Mouse (Mus musculus): Measurements from ENCODE around the gene H2afv. TPM values are rescaled to one million over a fixed set of nuclear protein-coding genes. Genes with fewer than 3 reads are reported as not detected.

The H2afv gene
- 100 to 1,000 TPM; 207 to 221 TPM for polyA plus RNA-seq (2017; shearing (Covaris generic))

DNA sequence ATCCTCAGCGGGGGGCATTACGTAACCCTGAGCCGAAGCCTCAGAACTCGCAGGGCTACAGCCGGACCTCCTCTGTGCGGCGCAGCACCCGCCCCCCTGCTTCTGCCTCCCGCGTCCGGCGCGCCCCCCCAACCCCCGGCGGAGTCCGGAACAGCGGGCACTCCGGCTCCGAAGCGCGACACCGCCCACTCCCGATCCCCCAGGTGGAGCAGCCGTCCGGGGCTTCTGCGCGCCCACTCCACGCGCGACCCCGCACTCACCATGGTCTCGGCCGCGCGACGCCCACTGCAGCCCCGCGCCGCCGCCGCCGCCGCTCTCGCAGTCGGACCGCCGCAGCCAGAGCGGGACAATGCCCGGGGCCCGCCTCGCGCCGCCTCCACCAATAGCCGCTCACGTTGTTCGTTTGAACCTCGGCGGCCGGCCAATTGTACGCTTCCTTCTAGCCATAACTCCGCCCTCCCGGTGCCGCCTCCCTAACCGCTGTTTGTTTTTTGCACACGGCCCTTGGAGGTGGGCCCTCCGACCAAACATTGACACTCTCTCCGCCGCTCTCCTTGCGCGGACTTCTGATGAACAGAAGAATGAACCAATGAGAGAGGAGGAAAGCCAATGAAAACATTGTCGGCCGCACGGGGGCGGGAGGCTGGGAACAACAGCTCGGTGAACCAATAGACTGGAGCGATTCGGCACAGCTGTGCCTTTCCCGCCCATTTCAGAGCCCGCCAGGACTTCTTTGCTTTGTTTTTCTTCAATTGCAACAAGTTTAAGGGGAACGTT is at the start of gene H2afv:
H2afv (minus strand) TSS at position 367 of the 777 bp plus-strand sequence.
- peak; percentile 96 for ATAC-seq

DNA sequence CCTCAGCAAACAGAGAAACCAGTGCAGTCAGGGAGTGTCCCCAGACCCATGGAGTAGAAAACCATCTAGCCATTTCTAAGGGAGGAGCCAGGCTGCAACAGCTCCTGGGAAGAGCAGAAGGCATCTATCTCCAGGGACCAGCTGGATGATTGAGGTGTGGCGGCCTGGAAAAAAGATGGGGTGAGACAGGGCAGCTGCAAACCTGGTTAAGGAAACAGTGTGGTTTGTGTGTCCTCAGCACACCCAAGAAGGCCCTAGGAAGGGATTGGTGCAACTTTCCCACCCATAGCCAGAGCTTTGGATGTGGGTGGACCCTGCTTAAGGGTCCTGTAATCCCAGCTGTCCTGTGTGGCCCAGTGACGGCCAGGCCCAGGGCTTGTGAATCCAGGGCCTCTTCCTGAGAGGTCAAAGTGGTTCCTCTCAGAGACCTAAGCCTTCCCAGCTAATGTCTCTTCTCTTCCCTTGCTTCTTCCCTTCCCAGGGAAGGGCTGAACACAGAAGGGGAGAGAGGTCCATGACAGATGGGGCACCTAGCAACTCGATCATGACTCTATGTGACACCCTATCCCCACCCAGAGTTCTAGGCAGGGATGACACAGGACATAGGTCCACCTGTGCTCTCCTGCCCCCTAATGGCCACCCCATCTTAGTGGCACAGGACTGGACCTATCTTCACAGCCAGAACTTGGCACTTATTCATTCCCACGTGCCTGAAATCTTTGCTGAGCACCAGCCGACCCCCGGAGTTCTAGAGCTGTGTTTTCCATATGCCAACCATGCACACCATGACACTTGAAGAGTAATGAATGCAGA is 45.7 kb upstream of the H2afv start:
- ATAC-seq: no peak

DNA sequence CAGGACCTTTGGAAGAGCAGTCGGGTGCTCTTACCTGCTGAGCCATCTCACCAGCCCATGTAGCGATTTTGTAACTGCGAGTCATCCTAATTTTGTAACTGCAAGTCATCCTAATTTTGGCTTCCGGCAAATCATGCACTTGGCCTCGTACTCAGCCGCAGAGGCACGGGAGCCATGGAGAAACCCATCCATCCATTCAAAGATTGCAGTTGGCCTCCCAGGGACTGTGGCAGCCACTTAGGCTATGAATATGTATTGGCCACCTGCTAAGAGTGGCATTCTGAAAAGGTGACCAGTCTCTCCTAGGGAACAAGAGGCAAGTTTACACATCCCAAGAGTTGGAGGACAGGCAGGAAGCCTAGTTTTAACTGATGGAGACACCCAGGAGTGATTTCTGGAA is 45.0 kb upstream of the H2afv start:
- no peak for ATAC-seq

DNA sequence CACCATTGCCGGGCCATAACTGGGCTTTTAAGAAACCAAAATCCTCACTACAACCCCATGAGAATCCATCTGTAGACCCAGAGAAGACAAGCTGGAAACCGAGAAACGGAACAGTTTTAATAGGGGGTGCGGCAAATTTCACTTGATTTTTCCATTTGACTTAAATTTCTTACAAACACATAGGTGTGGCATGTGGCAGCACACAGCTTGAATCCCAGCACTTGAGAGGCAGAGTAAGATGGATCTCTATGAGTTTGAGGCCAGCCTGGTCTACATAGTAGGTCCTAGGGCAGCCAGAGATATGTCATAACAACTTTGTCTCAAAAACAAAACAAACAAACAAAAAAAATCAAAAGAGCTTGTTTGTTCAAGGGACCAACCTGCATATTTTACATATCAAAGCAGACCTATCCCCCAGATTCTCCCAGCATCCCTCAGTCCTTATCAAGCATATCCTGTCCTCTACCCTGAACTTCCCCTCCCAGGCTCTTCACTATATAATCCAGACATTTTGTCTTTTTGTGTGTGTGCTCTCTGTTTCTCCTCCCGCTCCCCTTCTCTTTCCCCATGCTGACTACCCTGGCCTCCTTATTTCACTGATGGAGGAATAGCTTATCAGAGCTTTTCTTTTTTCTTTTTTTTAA is 43.9 kb upstream of the H2afv start:
- ATAC-seq: no peak

DNA sequence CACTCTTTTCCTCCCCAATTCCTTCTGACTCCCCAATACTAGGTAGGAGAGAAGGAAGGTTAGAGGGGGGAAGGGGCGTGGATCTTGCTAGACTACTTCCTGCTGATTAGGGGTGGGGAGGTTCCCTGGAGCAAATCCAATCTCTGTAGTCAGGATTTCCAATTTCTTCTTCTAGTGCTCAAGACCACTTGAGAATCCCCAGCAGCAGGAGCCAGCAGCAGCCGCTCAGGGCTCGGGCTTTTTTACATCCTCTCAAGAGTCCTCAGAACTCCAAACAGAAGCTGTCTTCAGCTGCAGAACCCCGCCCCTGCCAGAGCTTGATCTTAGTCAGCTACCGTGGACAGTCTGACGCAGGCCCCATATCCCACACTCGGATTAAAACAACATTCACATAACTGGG is 43.3 kb upstream of the H2afv start:
- ATAC-seq: no peak

DNA sequence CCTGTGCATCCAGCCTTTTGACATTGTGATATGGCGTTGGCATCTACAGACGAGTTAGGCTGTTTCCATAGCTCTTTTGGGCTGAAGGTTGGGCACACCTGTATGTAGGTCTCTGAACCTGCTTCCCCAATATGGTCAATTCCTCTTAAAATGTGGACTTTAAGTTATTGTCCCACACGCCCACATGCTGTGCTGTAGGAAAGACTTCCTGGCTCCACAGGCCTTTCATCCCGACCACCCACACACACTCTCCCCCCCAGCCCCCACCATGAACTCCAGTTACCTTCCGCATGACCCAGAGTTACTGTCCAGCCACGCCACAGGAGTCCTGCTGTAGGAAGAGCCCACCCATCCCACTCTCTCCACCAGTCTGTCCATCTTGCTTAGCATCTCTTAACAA is 42.7 kb upstream of the H2afv start:
- ATAC-seq: no peak

DNA sequence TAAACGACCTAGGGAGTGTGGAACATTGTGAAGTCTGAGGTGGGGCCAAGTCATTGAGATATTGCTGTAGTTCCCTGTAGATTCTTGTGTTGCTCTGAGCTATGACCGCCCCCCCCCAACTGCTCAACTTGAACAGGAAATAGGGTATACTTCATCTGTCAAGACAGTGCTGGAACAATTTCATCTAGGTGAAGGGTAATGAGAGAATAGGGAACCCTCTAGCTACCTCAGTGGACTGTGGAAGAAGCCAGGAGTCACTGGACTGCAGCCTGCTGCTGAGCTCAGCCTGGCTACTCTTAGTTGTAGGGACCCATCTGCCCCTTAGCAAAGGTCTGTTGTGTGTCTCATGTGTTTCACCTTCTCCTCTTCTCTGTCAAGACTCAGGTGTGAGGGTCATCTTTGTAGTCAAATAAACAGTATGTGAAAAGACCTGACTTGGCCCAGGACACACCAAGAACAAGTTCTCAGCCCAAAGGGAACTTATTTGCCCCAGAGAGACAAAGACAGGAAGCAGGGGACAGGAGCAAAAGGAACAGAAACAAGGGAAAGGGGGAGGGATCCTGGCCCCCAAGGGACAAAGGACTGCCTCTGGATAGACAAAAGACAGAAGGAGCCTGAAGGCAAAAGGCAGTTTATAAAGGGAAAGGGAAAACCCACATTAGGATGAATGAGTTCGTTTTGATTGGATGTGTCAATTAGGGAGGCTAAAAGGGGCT is 40.2 kb upstream of the H2afv start:
- ATAC-seq: no peak

DNA sequence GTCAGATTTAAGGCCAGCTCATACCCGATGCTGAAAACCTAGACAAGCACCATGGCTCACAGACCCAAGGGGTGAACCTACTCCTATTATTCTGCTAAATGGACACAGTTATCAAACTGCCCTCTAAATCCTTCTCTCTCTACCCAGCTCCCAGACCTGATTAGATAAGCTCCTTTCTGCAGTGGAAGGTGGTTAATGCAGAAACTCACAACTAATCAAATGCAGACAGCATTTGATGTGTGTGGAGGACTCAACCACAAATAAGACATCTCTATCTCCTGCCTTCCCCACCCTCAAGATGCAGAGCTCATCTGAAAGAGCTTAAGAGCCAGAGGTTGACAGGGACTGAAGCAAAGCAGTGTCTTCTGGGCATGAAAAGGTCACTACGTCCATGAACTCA is 38.9 kb upstream of the H2afv start:
- no peak for ATAC-seq

DNA sequence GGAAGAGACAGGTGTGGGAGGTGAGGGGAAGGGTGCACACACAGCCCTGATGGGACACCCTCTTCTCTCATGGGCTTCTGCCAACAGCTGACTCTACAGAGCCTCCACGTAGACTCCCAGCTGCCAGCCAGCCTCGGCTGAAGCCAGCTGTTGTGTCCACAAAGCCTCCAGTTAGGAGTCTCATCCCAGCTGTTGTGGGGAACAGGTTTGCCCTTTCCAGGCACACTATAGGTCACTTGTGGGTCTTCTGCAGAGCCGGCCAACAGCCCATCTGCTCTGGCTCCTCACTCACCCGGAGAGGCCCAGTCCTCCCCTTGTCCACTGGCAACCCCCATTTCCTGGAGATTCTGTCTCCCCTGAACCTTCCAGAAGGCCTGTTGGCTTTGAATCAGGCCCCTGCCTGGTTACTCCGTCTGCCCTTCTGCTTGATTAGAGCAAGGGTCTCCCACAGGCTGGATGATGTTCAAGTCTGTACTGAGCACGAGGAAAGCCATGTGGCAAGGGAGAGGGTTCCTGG is 37.5 kb upstream of the H2afv start:
- no peak for ATAC-seq

DNA sequence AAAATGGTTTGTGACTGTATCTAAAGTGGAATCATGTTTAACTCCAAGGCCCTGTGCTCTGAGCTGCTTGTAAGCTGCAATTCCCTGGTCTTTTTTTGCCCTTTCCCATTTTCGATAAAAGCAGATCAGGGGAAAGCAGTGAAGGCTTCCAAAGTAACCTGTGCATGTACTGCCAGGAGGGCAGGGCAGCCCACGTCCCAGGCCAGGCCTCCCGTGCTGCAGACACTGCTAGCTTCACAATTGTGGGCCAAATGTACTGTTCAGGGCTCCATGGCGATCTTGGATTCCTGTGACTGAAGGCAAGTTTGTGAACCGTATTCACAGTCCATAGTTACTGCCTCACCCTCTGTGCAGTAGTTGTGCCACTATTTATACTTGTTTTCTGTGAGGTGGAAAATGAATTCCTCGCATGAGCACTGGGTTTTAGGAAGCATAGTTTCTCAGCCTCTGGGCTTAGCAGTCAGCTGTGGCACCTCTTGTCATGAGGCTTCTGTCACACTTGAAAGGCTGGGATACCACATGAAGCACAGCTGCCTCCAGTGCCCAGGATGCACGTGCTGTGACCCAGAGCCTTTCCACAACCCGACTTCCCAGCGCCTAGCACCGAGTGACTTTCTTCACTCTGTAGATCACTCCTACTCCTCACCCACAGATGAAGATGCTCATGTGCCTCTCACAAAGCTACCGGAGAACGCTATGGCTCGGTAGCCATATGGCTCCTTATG is 36.6 kb upstream of the H2afv start:
- ATAC-seq: no peak

DNA sequence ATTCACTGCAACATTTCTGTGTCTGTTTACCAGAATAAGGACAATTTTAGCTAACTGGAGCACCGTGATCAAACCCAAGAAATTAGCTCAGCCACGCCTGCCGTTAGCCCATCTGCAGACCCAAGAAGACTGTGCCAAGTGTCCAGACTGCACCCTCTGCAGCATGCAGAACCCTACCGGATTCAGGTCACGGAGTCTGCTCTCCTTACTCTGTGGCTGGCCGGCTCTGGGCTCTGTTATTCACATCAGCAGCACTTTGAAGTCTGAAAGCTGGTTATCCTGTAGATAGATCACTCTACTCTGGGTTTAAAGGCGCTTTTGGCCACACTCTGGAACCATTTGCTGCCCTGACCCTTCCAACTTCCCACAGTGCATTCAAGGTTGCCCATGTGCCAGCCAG is 35.9 kb upstream of the H2afv start:
- no peak for ATAC-seq

DNA sequence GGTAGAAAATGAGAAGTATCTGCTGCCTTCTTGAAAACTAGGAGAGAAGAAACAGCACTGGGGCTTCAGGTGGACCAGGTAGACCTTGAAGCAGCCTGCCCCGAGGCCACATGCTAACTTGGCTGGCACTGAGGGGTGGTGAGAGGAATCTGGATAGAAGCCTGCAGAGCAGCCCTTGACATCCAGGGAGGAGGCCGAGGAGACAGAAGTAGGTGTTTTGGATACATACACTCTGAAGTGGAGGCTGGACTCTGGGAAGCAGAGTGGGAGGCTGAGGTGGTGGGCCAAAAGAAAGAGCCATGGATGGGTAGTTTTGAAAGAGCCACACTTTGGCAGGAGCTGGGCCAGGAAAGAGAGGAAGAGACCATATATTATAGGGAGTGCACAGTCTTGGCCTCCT is 35.0 kb upstream of the H2afv start:
- no peak for ATAC-seq

DNA sequence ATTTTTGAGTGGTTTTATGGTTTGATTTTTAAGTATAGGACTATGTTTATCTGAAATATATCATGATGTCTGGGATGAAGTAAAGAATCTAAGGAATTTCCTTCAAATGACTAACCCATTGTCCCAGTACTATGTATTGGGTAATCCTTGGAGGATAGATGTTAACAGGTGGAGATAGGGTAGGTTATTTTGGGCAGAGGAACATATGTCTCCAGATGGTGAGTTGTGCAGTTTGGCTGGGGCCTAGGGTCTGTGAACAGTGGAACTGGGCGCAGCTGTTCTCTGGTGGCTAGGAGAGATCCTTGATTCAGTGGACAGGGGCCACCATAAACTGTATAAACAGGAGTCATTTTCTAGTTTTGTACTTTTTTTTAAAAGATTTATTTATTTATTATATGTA is 33.1 kb upstream of the H2afv start:
- no peak for ATAC-seq

DNA sequence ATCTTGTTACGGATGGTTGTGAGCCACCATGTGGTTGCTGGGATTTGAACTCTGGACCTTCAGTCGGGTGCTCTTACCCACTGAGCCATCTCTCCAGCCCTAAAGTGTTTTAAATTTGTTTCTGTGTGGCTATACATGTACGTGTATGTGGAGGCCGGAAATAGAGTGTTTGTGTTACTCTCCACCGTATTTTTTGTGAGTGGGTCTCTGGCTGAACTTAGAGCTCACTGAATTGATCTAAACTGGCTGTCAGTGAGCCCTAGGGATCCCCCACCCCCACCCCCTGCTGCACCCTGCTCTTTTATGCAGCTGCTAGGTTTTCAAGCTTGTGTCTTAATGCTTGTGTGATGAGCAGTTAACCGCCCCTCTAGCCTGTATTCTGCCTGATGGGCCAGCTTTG is 32.6 kb upstream of the H2afv start:
- ATAC-seq: no peak

DNA sequence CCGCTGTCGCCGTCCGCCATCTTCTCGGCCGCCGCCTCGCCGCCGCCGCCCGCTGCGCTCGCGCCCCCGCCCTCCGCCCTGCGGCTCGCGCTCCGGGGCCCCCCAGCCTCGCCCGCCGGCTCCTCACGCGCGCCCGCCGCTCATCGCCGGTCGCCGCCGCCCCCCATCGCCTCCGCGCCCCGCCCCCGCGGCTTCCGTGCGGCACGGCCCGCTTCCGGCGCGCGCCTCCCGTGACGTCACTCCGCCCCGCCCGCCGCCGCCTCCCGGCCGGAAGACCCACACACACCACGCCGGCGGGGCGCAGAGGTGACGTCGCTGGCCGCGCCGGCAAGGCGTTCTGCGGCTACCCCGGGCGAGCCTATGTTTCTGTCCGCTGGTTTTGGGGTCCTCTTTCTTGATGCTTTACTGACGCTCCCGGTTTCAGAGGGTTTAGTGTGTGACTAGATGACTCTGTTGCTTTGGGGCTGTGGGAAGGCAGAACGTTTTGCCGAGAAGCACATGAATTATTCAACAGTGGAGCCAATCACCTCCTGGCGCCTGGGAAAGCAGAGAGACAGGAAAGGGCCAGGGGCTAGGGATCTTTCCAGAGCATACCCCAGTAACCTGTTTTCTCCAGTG is 31.7 kb upstream of the H2afv start, which contains the start of gene Purb:
Purb (minus strand) TSS at position 51 of the 618 bp plus-strand sequence.
- ATAC-seq: peak; percentile 82

DNA sequence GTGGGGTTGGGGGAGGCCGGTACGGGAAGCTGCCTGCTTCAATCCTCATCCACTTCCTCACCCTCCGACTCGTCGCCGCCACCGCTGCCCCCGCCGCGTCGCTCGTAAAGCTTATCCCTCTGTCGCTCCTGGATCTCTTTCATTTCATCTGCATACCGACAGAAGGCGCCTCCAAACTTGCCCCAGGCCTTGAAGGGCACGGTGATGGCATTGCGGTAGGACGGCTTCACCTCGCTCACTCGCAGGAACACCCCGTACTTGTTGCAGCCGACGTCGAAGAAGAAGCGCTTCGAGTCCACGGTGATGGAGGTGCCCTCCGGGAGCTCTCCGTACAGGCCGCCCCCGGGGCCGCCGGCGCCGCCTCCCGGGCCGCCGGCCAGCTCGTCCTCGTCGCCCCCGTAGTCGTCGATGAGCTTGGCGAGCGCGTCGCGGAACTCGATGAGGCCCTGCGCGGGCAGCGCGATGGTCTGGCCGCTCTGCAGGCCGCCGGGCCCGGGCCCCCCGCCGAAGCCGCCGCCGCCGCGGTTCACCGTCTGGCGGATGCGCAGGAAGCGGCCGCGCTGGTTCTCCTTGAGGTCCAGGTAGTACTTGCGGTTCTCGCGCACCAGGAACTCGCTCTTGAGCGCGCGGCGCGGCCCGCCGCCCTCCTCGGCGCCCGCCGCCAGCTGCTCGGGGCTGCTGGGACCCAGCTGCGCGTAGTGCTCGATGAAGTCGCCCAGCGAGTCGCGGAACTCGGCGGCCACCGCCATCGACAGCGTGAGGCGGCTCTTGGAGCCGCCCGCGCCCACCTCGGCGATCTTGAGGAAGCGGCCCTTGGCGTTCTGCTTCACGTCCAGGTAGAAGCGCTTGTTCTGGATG is 30.9 kb upstream of the H2afv start:
- peak; percentile 40 for ATAC-seq

DNA sequence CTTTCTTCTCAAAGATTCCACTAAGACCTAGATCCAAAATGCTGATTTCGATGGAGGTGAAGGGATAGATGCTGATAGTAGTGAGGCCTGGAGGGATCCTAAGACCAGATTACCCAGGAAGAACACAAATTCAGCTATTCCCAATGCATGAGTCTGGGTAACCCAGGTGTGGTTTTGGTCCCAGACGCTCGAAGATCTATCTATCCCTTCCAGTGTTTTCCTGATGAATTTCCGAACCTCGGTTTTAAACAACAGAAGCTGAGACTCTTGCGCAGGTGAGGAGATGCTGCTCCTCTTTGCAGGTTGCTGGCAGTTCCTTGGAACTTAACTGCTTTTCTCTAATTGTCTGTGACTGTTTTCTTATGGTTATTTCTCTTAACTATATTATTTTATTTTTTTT is 30.1 kb upstream of the H2afv start:
- no peak for ATAC-seq

DNA sequence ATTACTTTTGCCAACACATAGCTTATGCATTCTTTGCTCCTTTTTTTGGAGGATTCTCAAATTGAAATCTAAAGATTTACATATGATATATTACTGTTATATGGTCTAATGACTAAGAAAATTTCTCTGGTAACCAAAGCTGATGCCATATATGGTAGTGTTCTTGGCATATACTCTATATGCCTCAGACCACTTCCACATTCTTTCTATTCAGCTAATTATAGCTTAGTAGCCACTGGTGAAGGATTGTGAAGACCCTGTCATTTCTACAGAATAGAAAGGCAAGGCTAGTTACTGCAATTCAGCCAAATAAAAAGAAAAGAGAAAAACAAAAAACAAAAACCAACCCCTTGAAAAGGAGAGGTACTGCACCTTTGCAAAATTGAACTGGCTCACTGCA is 27.8 kb upstream of the H2afv start:
- no peak for ATAC-seq

DNA sequence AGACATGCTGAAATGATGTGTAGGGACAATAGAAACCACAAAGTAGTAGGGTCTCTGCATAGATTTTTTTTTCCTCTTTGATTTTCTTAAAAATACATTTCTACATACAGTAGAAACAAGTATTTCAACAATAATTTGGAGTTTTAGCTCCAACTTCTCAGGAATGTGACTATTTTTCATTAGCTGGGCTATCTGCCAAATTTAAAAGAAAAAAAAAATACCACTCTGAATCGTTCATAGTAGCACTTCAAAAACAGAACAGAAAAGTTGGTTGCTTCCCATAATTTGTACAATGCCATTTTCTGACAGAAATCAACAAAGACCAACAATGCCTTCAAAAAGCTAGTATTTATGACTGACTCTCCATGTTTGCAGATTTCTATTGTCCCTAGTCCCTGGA is 27.2 kb upstream of the H2afv start:
- no peak for ATAC-seq

DNA sequence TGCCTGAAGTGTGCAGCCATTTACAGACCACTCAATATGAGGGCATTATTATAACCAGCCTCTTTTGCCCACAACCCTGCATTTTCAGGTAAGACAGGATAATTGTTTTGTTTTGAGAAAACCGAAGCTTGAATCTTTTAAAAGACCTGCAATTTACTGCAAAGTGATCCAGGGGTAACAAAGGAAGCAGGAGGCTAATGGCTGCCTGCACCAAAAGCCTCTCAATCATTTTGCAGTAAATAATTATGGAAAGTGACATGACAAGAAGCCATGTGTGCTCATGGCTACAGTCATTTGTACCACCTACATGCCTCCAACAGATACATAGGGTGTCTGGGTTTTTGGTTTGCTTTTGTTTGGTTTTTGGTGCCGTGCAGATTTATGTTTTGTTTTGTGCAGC is 26.8 kb upstream of the H2afv start:
- ATAC-seq: no peak

All from activated CD4-positive, CD25-positive, alpha-beta regulatory T cell, adult 4 months (primary cell).